Mouse (Mus musculus): ENCODE results near the gene C87436.

- no peak for TF ChIP-seq CTCF (conservative IDR thresholded peaks at IDR 0.05; ENCODE audit: low read length)
- TF ChIP-seq POU5F1 (IDR thresholded peaks at IDR 0.05; ENCODE audit: borderline replicate concordance, low read length) = no peak
These were observed 1.4 kb downstream of the C87436 start for GRCm38 (mm10) chr6:86439531-86439930.
